Mouse (Mus musculus): ENCODE data around the gene Atp5mpl.

The Atp5mpl gene

GRCm38 (mm10) chr12:111966683-111967173, at the start of gene Atp5mpl:
Gene Atp5mpl (minus strand): TSS chr12:111966977.
- peak; percentile 94 for DNase-seq (ENCODE audit: extremely low read depth, insufficient read length, low spot score)

DNA sequence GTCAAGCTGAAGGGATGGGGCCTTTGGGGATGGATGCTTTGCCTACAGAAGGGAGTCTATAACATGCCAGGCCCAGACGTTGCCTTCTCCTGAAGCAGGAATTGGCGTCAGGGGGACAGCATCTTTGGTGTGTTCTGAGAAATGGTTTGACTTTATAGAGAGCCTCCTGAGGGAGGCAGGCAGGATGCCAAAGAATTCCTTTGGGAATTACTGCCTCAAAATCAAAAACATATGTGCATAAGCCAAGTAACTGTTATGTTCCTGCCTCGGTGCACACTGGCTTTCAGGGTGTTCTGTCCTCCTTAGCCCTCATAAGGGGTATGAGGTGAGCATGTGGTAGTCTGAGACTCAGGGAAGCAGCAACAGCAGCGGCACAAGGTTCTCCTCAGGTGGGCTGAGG, 49.6 kb upstream of the Atp5mpl start:
- DNase-seq (ENCODE audit: extremely low read depth, insufficient read length, low spot score): no peak

GRCm38 (mm10) chr12:112013271-112013801, 46.6 kb upstream of the Atp5mpl start:
- no peak for DNase-seq (ENCODE audit: extremely low read depth, insufficient read length, low spot score)

GRCm38 (mm10) chr12:112012511-112013270, 45.9 kb upstream of the Atp5mpl start:
- DNase-seq (ENCODE audit: extremely low read depth, insufficient read length, low spot score): no peak

GRCm38 (mm10) chr12:112001223-112001622, 34.4 kb upstream of the Atp5mpl start:
- no peak for DNase-seq (ENCODE audit: extremely low read depth, insufficient read length, low spot score)

DNA sequence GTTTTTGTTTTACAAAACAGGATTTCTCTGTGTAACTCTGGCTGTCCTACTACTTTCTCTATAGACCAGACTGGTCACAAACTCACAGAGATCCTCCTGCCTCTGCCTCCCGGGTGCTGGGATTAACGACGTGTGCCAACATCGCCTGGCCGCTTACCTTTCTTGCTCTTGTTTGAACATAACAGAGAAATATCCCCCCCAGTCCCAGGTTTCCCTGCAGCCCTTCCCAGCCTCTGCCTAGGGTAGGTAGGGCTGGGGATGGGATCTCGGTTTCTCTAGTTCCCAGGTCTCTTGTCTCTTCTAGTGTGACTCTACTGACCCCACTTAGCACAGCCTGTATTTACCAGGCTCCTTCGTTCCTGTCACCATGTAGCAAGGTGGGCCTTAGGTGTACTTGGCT, 33.0 kb upstream of the Atp5mpl start:
- DNase-seq (ENCODE audit: extremely low read depth, insufficient read length, low spot score): no peak

GRCm38 (mm10) chr12:111995161-111995560, 28.4 kb upstream of the Atp5mpl start:
- DNase-seq (ENCODE audit: extremely low read depth, insufficient read length, low spot score): no peak

DNA sequence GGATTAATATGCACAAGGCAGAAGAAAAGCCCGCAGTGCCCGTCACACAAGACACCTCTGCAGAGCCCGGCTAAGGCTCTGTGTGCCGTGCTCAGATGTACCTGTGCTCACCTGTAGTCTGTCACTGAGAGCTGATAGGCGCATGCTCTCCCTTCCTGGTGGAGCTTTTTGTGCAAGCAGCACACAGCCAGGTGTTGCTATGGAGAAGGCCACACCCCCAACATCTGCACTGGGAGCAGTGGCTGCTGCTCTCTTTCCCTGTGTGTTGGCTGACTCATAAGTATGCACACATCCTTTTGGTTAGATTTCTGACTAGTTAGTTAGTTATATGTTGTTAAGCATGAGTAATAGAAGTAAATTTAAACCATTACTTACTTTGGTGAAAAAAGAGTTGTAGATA, 25.8 kb upstream of the Atp5mpl start:
- DNase-seq (ENCODE audit: extremely low read depth, insufficient read length, low spot score): no peak

GRCm38 (mm10) chr12:111986756-111987155, 20.0 kb upstream of the Atp5mpl start:
- no peak for DNase-seq (ENCODE audit: extremely low read depth, insufficient read length, low spot score)

DNA sequence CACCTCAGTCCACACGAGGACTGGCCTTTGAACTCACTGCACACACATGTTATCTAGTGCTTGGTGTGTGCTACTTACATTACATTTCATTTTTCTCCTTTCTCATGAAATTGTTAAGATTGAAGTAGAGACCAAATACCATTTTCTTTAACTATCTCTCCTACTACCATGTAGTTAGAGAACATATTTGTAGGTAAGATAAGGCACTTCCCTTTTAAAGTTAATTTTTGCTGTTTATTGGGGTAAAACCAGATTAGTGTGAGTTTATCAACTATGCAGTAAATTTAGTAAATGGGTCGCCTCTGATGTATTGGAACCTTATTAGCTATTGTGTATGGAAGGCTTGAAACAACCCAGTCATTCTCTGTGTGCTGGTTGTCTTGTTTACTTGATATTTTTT, 16.4 kb upstream of the Atp5mpl start:
- DNase-seq (ENCODE audit: extremely low read depth, insufficient read length, low spot score): no peak

DNA sequence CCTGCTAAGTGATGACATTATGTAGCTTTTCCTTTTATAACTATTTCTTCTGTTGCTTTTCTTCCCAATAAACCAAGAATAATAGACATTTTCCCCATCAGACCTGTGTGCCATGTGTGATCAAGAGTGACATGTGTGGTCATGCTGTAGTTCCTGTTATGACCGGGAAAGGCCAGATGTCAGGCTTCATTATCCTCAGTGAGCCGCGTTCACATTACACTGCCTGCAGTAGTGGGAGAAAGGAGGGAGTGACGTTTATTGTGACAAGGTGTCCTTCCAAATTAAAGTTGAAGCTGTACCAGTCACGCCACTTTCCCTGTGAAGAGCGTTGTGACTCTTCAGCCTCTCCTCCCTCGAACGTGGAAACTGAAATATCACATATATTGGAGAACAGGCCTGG, 15.1 kb upstream of the Atp5mpl start:
- no peak for DNase-seq (ENCODE audit: extremely low read depth, insufficient read length, low spot score)

DNA sequence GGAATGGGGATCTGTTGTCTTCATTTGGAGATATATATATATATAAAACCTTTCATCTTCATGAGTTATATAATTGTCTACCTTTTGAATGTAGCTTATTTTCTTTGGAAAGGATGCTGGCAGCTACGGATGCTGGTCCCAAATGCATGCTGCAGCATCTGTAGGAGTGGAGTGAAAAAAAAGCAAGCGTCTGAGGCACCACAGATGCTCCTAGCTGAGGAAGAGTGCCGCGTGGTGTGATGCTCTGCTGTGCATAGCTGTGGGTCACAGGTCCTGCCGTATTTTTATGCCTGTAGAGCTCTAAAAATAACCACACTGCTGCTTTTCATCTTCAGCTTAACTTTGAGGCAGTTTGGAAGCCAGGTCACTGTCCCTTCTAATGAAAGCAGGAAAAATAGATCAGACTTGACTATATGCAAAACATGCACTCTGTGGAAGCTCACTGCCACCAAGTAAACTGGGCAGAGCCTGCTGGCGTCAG, 14.2 kb upstream of the Atp5mpl start, which contains the start of gene Rd3l:
Rd3l (minus strand) TSS at position 431 of the 481 bp plus-strand sequence.
- no peak for DNase-seq (ENCODE audit: extremely low read depth, insufficient read length, low spot score)

- DNase-seq (ENCODE audit: extremely low read depth, insufficient read length, low spot score): no peak
Observed at GRCm38 (mm10) chr12:111978274-111978673, 11.5 kb upstream of the Atp5mpl start.

GRCm38 (mm10) chr12:111977138-111977537, 10.4 kb upstream of the Atp5mpl start:
- no peak for DNase-seq (ENCODE audit: extremely low read depth, insufficient read length, low spot score)

GRCm38 (mm10) chr12:111974578-111974977, 7.8 kb upstream of the Atp5mpl start:
- no peak for DNase-seq (ENCODE audit: extremely low read depth, insufficient read length, low spot score)

GRCm38 (mm10) chr12:111972504-111972903, 5.7 kb upstream of the Atp5mpl start:
- no peak for DNase-seq (ENCODE audit: extremely low read depth, insufficient read length, low spot score)

DNA sequence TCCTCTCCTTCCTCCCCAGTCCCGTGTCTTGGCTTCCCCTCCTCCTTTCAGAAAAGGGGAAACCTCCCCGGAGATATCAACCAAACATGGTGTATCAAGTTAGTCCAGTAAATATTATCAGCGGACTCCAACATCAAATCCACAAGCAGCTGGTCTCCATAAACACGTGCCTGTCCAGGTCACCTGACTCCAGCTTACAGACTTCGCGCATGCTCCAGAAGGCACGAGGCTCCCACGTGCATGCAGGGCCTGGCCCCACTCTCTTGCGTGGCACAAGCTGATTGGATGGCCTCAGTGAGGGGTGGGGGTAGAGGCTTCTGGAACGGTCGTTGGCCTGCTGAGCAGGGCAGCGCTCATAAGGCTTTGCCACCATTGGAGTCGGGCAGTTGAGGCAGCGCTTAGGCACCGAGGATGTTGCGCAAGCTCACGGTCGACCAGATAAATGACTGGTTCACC, 4.5 kb upstream of the Atp5mpl start, which contains the start of gene Tdrd9:
Tdrd9 (plus strand) TSS at position 329 of the 456 bp plus-strand sequence.
- no peak for DNase-seq (ENCODE audit: extremely low read depth, insufficient read length, low spot score)

DNA sequence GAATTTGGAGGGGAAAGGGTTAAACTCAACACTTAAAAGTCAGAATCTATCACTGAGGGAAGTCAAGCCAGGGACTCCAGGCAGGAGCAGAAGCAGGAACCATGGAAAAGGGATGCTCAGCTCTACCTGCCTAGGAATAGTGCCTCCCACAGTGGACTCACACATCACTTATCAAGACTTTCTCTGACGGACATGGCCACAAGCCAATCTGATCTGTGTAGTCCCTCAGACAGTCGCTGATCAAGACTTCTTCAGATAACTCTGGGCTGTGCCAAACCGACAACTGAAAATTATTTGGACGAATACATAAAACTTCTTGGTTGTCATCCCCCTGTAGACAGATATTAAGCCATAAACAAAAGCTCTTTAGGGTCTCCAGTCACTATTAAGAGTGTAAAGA, 3.3 kb upstream of the Atp5mpl start:
- DNase-seq (ENCODE audit: extremely low read depth, insufficient read length, low spot score): no peak

DNA sequence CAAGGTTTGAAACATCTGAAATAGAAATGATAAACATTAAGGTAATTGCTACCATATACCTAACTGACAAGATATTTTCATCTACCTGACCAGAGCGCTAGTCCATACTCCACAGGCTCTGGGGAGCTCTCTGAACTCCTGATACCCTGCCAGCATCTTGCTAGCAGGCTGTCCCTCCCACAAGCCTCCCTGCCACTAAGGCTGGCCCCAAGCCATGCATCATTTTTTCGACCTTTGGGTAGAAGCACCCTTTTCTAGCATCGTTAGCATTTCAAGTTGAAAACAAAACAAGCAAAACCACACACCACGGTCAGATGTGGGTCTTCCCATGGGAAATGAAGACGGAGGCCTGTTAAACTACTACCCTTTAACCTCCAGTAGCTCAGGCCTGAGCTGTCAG, 3.4 kb downstream of the Atp5mpl start:
- no peak for DNase-seq (ENCODE audit: extremely low read depth, insufficient read length, low spot score)

GRCm38 (mm10) chr12:111958101-111958865, 8.5 kb downstream of the Atp5mpl start:
- DNase-seq (ENCODE audit: extremely low read depth, insufficient read length, low spot score): no peak

DNA sequence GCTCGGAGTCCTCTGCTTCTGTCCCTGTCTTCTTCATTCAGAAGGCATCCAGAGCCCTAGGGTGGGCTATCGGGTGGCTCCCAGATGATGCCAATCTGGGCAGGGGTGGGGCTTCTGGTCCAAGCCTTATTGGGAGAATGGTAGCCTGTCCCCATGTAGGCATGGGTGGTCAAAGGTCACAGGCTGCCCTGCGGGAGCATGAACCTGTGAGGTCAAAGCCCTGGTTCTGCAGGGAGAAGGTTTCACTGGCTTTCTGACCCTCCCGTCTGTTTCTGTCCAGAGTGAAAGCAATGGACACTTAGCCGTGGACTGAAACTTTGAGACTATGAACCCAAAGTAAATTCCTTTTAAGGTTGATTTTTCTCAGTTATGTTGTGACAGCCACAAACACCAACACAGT, 10.6 kb downstream of the Atp5mpl start:
- DNase-seq (ENCODE audit: extremely low read depth, insufficient read length, low spot score): no peak

All from 3134 (cell line).